Mouse (Mus musculus) stomach, postnatal 0 days (tissue): ENCODE data around the gene Gm17720.

Experiments used
- CTCF ChIP-seq: IDR thresholded peaks from 2 replicates; pipeline ENCODE4 v1.5.1; 2016; ENCODE audit warnings: antibody characterized with exemption, low read depth, mild to moderate bottlenecking, moderate library complexity
- EP300 ChIP-seq: optimal IDR thresholded peaks from 2 replicates; pipeline ENCODE3; 2016; ENCODE audit warnings: antibody characterized with exemption

GRCm38 (mm10) chr8:110065676-110066075 lies 36.9 kb downstream of the Gm17720 start:
- TF ChIP-seq CTCF (no peak), EP300 (no peak)
